Mouse (Mus musculus): Measurements from ENCODE around the gene Tmem63a.
A peak's percentile ranks its signal among the peaks of the same experiment; 100 is the strongest.

The Tmem63a gene

DNA sequence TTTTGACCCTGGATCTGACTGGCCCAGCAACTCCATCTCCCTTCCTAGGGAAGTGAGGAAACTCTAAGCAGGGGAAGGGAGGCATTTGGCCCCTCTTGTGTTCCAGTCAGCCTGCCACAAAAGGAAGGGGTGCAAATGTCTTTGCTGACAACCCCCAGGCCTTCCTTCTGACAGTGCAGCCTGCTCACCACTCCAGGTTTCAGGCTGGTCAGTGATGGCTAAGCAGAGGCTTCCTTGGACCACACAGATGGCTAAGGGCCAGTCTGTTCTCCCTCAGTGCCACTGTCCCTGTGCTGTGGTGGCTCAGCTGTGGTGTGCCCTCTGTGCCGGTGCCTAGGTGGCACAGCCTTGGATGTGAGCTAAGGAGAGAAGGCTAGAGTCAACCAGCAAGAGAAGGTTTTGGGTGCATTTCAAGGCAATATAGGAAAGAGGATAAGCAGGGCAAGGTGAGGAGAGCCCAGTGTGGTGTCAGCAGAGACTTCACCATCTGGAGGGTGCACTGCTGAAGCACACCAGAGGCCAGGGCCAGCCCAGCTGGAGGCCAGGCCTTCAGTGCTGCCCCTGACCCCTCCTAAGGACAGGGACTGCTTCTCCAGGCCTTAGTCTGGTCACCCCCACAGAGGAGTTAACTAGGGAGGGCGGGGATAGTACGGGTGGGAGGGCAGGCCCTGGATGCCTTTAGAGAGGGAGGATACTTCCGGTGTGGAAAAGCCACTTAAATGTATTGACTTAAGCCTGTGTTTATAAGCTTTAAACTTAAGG is 68.2 kb downstream of the Tmem63a start:
- no peak for DNase-seq

DNA sequence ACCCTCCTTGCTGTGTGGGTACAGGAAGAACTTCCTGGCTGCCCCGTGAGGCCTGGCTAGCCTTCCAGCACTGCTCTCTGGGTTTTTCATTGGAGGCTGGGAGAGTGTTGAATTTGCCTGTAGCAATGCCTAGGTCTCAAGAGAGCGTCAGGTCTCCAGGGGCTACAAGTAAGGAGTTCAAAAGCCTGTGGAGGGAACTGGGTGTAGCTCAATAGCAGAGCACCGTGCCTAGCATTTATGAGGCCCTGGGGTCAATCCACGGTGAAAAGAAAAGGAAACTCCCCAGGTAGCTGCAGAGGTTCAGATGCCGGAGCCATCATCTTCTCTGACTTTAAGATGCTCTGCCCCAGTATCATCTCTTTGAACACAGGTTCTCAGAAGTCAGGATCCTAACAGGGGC is 69.5 kb downstream of the Tmem63a start:
- no peak for DNase-seq

DNA sequence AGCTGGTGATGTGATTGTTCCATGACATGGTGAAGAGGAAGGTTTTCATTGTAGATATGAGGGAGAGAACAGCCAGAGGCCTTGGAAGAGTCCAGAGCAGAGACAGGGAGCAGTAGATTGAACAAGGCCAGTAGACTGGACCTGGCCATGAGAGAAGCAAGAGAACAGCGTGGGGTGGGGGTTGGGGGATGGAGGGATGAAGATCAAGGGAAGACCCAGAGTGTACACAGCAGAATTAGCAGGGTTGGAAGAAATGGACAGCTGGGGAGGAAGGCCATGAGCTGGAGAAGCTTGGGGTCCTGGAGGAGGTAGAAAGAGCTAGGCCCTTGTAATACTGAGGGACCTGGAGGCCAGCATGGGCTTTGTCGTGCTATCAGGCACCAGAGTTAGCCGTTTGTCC is 70.3 kb downstream of the Tmem63a start:
- DNase-seq = no peak

DNA sequence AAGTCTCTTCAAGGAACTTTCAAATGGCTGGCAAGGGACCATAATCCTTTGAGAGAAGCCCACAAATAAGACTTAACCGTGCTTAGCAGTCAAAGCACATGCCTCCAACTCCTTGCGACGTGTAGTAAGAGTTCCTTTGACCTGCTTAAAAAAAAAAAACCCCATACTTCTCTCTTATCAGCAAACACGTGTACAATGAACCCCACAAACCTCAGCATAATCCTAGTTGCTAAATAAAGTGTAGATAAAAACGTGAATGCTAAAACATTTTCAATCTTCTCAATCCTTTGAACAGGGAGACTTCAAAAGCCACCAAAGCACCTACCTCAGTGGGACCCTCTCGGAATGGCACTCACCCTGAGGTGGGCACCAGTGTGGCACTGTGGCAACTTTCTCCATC is 71.3 kb downstream of the Tmem63a start:
- DNase-seq = no peak

DNA sequence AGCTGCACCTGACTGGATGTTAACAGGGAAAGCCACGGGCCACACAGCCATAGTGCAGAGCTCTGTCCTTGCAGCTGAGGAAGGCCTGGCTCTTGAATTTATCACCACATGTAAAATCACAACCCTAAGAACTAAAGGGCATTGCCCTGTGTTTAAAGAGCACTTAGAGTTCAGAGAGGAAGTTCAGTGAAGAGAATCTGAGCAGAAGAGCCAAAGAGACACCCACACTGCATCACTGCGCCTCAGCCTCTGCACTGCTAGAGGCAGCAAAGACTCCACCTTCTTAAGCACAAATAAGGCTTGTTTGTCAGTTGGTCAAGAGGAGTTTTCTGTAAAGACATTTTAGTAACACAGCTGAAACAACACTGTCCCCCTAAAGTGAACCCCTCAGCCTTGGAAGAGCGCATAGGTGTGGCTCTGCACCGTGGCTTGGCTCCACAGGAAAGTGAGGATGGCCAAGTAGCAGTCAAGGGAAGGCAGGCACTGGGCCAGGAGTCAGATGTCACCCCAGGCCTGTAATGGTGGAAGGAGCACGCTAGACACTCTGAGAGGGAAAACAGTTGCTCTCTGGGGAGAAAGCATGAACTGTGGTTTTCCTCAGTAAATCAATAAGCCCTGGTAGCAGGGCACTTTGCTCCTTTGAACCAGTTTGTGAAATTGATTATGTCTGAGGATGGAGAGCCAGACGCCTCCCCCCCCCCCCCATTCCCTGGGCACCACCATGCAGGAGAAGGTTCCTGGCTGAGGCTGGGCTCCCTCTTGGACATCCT is 72.8 kb downstream of the Tmem63a start:
- peak; percentile 65 to 74 for DNase-seq

DNA sequence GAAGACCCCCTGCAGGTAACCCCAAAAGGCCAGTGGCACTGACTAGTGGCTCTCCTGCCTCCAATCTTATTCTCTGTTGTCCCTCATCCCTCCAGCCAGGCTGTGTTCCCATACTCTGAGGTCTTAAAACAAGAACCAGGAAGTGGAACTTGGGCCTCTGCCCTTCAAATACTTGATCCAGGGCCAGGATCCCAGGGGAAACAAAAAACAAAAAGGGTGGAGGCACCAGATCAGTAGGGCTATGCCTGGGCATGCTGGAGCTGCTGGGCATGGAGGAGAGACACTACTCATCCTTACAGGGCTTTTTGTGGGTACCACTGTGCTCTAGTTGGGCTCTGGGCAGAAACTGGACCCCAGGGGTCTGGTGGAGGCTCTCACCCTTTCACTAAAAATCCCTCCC is 73.4 kb downstream of the Tmem63a start:
- DNase-seq = peak; percentile 28 to 45

DNA sequence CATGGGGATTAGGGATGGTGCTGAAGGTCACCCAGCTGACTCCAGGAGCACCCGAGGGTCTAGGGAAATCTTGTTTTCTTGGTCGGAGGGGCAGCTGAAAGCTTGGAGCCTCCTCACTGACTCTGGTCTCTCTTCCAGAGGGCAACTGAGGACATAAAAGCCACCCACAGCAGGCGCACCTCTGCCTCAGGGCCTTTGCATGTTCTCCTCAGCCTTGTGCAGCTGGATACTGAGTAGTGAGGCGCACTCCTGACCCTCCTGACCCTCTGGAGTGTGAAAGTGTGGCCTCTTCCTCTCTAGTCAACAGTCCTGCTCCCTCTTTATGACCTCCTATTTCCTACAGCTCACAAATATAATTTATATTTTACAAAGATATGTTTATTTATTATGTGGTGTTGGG is 73.9 kb downstream of the Tmem63a start:
- DNase-seq = peak in 1 of 2 experiments; percentile 14

DNA sequence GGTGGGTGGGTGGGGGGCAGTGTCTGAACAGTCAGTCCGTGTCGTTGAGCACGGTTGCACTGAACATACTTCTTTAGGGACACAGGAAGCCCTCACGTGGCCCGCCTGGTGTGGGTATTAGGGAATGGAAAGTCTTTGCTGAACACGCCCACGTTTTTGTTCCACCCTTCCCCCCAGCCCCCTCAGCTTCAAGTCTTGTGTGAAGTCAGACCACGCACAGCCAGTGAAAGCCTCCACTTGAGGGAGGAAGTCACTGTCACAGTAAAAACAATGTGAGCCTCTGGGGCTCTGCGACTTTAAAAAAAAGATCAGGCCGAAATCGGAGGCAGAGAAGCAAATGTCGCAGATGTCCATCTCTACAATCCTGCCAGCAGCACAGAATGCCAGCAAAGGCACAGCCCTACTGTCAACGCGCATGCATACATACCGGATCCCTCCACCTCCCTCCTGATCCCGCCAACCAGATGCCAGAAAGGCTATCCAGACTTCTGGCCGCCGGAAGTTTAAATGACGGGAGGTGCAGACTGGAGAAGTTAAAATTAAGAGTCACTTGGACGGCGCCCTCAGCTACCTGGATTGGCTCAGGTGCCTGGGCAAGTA is 74.5 kb downstream of the Tmem63a start:
- DNase-seq = peak; percentile 76 to 79

DNA sequence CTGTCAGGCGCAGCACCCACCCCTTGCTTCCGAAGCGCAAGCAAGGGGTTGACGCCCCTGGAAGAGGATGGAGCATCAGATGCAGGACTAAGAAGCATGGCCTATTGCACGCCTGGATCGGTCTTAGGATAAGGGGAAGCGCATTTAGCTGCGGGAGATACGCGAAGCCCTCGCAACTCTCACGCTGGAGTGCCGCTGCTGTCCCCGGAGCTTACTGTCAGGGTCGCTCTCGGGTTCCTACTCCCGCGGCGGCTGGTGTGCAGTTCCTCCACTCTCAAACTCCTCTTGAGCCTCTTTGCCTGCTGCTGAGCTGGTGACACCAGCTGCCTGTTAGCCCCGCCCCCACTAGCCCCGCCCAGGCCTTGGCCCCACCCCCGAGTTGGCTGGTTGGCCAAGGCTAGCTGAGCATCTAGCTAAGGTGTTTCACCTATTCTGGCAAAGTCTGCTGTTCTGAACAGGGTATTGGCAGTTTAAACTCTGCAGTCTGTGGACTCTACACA is 75.1 kb downstream of the Tmem63a start:
- DNase-seq = peak; percentile 86 to 88

DNA sequence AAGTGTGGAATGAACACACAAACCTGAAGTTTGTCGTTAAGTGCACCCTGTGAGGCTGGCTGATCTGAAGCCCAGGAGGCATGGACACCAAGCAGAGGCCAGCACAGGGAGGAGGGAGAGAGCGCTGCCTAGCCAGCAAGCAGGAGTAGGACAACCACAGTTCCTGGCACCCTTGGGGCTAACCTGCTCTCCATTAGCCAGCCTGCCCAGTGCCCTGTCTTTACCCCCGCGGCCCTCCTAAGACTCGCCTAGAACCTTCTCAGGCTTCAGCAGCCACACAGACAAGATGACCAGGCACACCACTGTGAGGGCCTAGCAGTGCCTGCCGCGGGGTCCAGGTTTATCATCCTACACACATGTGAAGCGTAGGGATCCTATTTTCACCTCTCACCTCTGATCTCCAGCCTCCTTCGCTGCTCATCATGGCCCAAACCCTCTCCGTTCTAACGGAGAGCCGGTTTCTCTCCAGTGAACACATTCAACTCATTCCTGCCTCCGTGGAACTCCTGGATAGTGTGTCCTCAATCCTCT is 75.8 kb downstream of the Tmem63a start:
- peak in 1 of 2 experiments; percentile 17 for DNase-seq

DNA sequence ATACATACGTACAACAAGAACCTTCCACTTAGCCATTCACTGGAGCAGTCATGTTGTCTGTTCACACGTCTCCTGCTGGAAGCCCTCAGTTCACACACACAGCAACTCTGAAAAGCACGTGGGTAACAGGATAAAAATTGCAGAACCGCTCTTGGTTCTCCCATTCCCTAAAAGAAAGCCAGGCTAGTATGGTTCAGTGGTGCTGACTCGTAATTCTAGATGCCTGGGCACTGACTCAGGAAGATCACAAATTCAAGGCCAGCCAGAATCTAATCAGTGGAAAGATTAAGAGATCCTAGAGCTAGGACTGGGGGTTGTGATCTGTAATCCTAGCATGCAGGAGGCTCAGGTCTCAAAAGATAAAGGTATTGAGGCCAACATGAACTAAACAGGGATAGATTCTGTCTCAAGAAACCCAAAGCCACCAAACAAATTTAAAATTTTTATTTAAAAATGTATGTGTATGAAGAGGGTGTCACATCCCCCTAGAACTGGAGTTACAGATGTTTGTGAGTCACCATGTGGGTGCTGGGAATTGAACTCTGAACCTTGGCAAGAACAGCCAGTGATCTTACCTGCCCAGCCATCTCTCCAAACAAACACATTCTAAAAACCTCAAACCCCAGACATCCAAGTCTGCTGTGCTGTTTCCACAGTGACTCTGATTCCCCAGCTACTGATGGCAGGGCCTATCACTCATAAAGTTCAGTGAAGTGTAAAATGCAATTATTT is 78.8 kb downstream of the Tmem63a start, which contains the start of gene Ephx1:
Gene Ephx1 (minus strand): TSS at position 149 of the 732 bp plus-strand sequence.
- no peak for DNase-seq

DNA sequence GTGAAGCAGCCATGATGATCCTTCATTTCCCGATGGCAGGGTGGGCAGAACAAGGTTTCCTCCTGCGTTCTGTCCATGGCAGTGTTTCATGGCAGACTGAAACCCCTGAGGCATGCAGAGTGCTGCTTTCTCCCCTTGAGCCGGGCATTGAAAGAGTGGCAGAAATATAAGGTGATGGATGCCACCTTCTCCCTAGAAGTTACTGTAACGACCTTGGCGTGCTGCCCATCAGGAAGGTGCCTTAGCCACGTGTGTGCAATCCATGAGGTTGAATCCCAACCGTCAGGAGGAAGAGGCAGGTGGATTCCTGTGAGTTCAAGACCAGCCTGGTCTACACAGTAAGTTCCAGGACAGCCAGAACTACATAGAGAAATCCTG is 79.3 kb downstream of the Tmem63a start:
- no peak for DNase-seq

DNA sequence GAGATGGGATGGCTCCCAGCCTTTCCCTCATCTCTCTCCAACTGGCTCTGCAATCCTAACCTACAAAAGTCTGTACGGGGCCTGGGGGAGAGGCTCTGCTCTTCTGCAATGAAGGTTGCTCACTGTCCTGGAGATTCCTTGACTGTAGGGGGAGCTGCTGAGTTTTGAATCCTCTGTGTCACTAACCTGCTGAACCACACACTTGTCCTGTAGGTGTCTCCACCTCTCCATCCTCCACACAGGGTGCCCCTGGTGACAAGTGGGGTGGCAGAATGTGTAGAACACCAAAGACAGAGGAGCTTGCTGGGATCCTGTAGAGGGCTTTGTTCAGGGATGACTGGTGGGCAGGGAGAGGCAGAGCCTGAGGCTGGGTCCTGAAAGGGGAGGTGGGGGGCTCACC is 80.1 kb downstream of the Tmem63a start:
- DNase-seq = peak; percentile 77 to 82
